Mouse (Mus musculus) ZHBTc4 (cell line): Measurements from ENCODE around the gene Olfr1441.

Source experiments
- DNase-seq: peaks from one replicate; pipeline ENCODE4 v3.0.0-alpha.2; 2011; ENCODE audit warnings: low read depth, low spot score

Gene Olfr1441

GRCm38 (mm10) chr19:12417361-12417760 is at the start of gene Olfr1441:
TSS of gene Olfr1441 (plus strand) at chr19:12417433.
- DNase-seq, result no peak

GRCm38 (mm10) chr19:12373004-12373403 is 44.2 kb upstream of the Olfr1441 start:
- no peak for DNase-seq

- DNase-seq, result no peak
Measured at GRCm38 (mm10) chr19:12374465-12375025, 42.7 kb upstream of the Olfr1441 start.

GRCm38 (mm10) chr19:12386979-12387378 is 30.3 kb upstream of the Olfr1441 start, which contains the start of gene Olfr1440:
TSS of gene Olfr1440 (plus strand) at chr19:12387279.
- DNase-seq, result no peak

GRCm38 (mm10) chr19:12413737-12414136 is 3.5 kb upstream of the Olfr1441 start:
- DNase-seq, result no peak

GRCm38 (mm10) chr19:12418312-12418711 is 1.1 kb downstream of the Olfr1441 start:
- DNase-seq, result no peak

- DNase-seq, result no peak
Measured at GRCm38 (mm10) chr19:12420555-12420954, 3.3 kb downstream of the Olfr1441 start.

- DNase-seq, result peak; percentile 12
Measured at GRCm38 (mm10) chr19:12421680-12422079, 4.4 kb downstream of the Olfr1441 start.

GRCm38 (mm10) chr19:12427101-12427500 is 9.9 kb downstream of the Olfr1441 start:
- no peak for DNase-seq

GRCm38 (mm10) chr19:12427605-12428004 is 10.4 kb downstream of the Olfr1441 start, which contains the start of gene Pfpl:
TSS of gene Pfpl (plus strand) at chr19:12427905.
- no peak for DNase-seq

GRCm38 (mm10) chr19:12433033-12433432 is 15.8 kb downstream of the Olfr1441 start:
- peak; percentile 59 for DNase-seq

- DNase-seq, result no peak
Measured at GRCm38 (mm10) chr19:12435011-12435416, 17.8 kb downstream of the Olfr1441 start.

- DNase-seq, result no peak
Measured at GRCm38 (mm10) chr19:12435750-12436524, 18.7 kb downstream of the Olfr1441 start.

GRCm38 (mm10) chr19:12439581-12439980 is 22.3 kb downstream of the Olfr1441 start:
- no peak for DNase-seq

GRCm38 (mm10) chr19:12440103-12440725 is 23.0 kb downstream of the Olfr1441 start:
- no peak for DNase-seq

GRCm38 (mm10) chr19:12442560-12442959 is 25.3 kb downstream of the Olfr1441 start:
- DNase-seq, result no peak

- DNase-seq, result no peak
Measured at GRCm38 (mm10) chr19:12445014-12445413, 27.8 kb downstream of the Olfr1441 start.

GRCm38 (mm10) chr19:12457401-12458066 is 40.3 kb downstream of the Olfr1441 start:
- DNase-seq, result no peak

- DNase-seq, result no peak
Measured at GRCm38 (mm10) chr19:12459516-12459915, 42.3 kb downstream of the Olfr1441 start.

GRCm38 (mm10) chr19:12460282-12461249 is 43.3 kb downstream of the Olfr1441 start, which contains the start of gene Mpeg1:
TSS of gene Mpeg1 (plus strand) at chr19:12460779.
- no peak for DNase-seq
